Mouse (Mus musculus) CH12.LX (cell line): ENCODE data around the gene Edil3.

ENCODE experiments used
- CTCF ChIP-seq, 2 experiments: IDR thresholded peaks in 1 of 2; conservative IDR thresholded peaks in 1 of 2; 2 replicates each; pipeline ENCODE4 v1.5.1; 2011 to 2012; ENCODE audit warnings: low read depth in 2 of 2, low read length in 2 of 2, improper control_type of control experiment in 1 of 2, inconsistent platforms in 1 of 2, mild to moderate bottlenecking in 1 of 2, moderate library complexity in 1 of 2
- MEF2A ChIP-seq: IDR thresholded peaks from 2 replicates; pipeline ENCODE4 v1.6.1; 2014; ENCODE audit warnings: low read depth, mild to moderate bottlenecking, inconsistent platforms, low read length, improper control_type of control experiment, borderline replicate concordance
- MYC ChIP-seq: IDR thresholded peaks from 2 replicates; pipeline ENCODE4 v1.6.1; 2011; ENCODE audit warnings: low read depth, mild to moderate bottlenecking, improper control_type of control experiment, low read length

- TF ChIP-seq CTCF (conservative IDR thresholded peaks at IDR 0.05 in 1 of 2, IDR thresholded peaks at IDR 0.05 in 1 of 2; ENCODE audit: low read depth in 2 of 2, low read length in 2 of 2) (no peak), MYC (no peak), MEF2A (no peak)
These were observed 86.9 kb downstream of the Edil3 start for GRCm38 (mm10) chr13:88908187-88908586.
